Mouse (Mus musculus) midbrain, embryonic 13.5 days (tissue): Measurements from ENCODE around the gene Shroom2. TPM values are rescaled to one million over a fixed set of nuclear protein-coding genes. Genes with fewer than 3 reads are reported as not detected.
"Not testable (repeated sequence)": the region's sequence is repeated elsewhere in the genome, so short reads cannot be mapped to it uniquely, and the experiment has no call there.

ENCODE experiments used
- ATAC-seq: fragments of 200-750 bp; cut with Nextera tagmentation; 2 replicates; pipeline ENCODE4 v1.8.0; 2017; ENCODE audit warnings: mild to moderate bottlenecking, moderate TSS enrichment, moderate library complexity
- H3K27ac ChIP-seq: fragments of 300-500 bp; sonication (generic); 2 replicates; pipeline ENCODE4 v1.5.1; 2015; ENCODE audit warnings: inconsistent platforms, mild to moderate bottlenecking, moderate library complexity
- H3K27me3 ChIP-seq: fragments of 300-500 bp; sonication (generic); 2 replicates; pipeline ENCODE4 v1.6.1; 2015; ENCODE audit warnings: mild to moderate bottlenecking, inconsistent platforms
- H3K36me3 ChIP-seq: fragments of 300-500 bp; sonication (generic); 2 replicates; pipeline ENCODE4 v1.6.1; 2015; ENCODE audit warnings: mild to moderate bottlenecking, inconsistent platforms
- H3K4me1 ChIP-seq: fragments of 300-500 bp; sonication (generic); replicated peaks from 2 replicates; pipeline ENCODE4 v1.6.1; 2015; ENCODE audit warnings: inconsistent platforms
- H3K4me2 ChIP-seq: fragments of 300-500 bp; sonication (generic); replicated peaks from 2 replicates; pipeline ENCODE4 v1.6.1; 2015; ENCODE audit warnings: moderate library complexity, mild to moderate bottlenecking, inconsistent platforms
- H3K4me3 ChIP-seq: fragments of 300-500 bp; sonication (generic); replicated peaks from 2 replicates; pipeline ENCODE4 v1.5.1; 2015; ENCODE audit warnings: mild to moderate bottlenecking, inconsistent platforms
- H3K9ac ChIP-seq: fragments of 300-500 bp; sonication (generic); replicated peaks from 2 replicates; pipeline ENCODE4 v1.6.1; 2015; ENCODE audit warnings: mild to moderate bottlenecking, inconsistent platforms
- H3K9me3 ChIP-seq: fragments of 300-500 bp; sonication (generic); 2 replicates; pipeline ENCODE4 v1.6.1; 2016; ENCODE audit warnings: mild to moderate bottlenecking, inconsistent platforms
- WGBS: fragments of 180-500 bp; shearing (Covaris S2); methylation state at CpG from one replicate; pipeline ENCODE4 v1.1.7; 2015; 5-methylcytosine and 5-hydroxymethylcytosine counted together
- polyA plus RNA-seq: library from polyadenylated mRNA; unstranded; fragments of >200 nt; fragmentation: Nextera tagmentation; extraction: Ambion mirVana; gene quantifications from 2 replicates; pipeline ENCODE4 v1.2.1, GENCODE M21; 2015

Gene Shroom2
- polyA plus RNA-seq, 1 experiment from 2014 or later: 47.2 TPM

DNA sequence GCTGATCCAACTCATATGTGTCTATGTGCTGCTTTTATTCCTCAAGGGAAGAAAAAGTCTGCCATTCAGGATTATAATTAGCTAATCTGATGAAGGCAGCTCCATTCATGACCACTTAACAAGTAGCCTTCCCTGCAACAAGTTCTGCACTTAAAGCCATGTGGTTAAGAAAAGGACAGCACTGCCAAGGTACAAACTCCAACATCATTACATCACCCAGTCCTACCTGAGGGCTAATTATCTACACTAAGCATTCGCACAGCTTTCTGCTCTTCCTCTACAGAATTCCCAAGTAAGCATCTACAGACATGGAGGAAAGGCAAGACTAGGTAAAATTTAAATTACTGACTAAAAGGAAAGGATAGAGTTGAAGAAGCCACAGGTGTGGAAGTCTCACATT, 13.4 kb downstream of the Shroom2 start:
- ATAC-seq: no peak

DNA sequence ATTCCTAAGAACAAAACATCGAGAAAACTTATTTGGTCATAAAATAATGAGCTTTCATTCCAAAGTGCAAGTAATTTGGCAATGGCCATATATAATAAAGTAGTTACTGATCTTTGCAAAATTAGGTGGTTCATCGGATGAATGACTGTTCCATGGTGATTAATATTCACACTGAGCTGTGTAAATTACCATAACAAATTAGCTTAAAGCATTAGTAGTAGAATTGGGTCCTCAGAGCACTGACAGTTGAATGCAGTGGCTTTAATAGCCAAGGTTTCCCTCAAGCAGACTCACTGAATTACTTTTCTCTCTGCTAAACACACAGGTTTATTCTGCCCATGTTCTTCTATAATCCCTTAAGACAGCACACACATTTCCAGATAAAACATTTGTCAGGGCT, 23.3 kb downstream of the Shroom2 start:
- WGBS: 72% methylated on average over 2 of the region's 2 CpGs
- Histone ChIP-seq H3K4me1 (no peaks in the 10 kb centered on the region), H3K27ac (no peak overlapping the region), H3K4me2 (no peak overlapping the region), H3K27me3 (peaks cover 47% of the 10 kb centered on the region), H3K9ac (no peak overlapping the region), H3K36me3 (no peaks in the 10 kb centered on the region), H3K9me3 (no peaks in the 10 kb centered on the region), H3K4me3 (no peak overlapping the region)
- no peak for ATAC-seq

More for the DNA sequence above, 13.4 kb downstream of the Shroom2 start:
- Histone ChIP-seq H3K36me3 (no peaks in the 10 kb centered on the region), H3K9me3 (no peaks in the 10 kb centered on the region), H3K9ac (no peak overlapping the region), H3K4me2 (no peak overlapping the region), H3K27me3 (peaks cover 4% of the 10 kb centered on the region; the same call in 1 of the 2 replicates), H3K4me1 (no peaks in the 10 kb centered on the region), H3K4me3 (no peak overlapping the region), H3K27ac (no peak overlapping the region)
- WGBS: 97% methylated on average over 1 of the region's 1 CpGs

DNA sequence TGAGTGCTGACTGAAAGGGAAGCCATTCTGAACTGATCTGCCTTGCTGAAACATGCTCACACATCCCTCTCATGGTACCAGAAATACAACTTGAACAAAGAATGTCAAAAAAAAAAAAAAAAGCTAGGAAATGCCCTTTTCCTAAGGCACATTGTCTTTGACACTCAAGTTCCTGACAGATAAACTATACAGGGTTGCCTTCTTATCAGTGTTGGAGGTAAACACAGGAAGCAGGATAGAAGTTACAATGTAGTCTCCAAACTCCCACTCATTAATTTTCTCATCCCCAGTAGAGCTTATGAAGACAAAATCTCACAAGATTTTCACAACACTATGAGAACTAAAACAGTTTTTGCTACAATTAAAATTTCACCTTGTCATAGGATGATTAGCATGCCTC, 25.6 kb downstream of the Shroom2 start:
- ATAC-seq: no peak
- no peak overlapping the region for H3K9ac ChIP-seq
- H3K4me1 ChIP-seq: no peaks in the 10 kb centered on the region
- H3K27ac ChIP-seq: no peak overlapping the region
- no peaks in the 10 kb centered on the region for H3K9me3 ChIP-seq
- H3K36me3 ChIP-seq: no peaks in the 10 kb centered on the region
- no peak overlapping the region for H3K4me2 ChIP-seq
- no peak overlapping the region for H3K4me3 ChIP-seq
- H3K27me3 ChIP-seq: peaks cover 59% of the 10 kb centered on the region

DNA sequence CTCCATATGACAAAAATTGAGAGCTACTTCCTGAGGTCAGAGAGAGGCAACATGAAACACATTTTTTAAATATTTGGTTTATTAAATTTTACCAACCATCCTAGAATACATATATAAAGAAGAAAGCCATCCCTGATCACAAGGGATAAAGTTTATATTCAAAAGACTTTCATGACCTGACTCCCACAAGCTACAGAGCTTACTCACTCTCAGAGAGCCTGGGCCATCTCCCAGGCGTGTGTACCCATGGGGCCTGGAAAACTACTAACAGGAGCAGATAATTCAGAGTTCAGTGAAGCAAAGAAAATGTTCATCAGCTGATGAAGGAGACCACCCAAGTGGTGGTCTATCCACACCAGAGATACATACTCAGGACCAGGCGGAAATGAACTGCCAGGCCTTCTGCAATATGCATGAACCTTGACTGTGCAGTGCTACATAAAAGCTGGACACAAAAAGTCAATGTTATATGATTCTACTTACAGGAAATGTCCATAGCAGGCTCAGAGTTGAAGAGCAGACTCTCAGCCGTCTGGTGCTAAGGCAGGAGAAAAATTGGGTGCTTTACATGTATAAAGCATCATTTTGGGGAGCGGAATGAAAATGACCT, 30.4 kb downstream of the Shroom2 start:
- WGBS: 78% methylated on average over 4 of the region's 4 CpGs
- no peak for ATAC-seq
- Histone ChIP-seq H3K4me2 (no peak overlapping the region), H3K9me3 (no peaks in the 10 kb centered on the region), H3K4me1 (no peaks in the 10 kb centered on the region), H3K36me3 (no peaks in the 10 kb centered on the region), H3K4me3 (no peak overlapping the region), H3K27me3 (peaks cover 56% of the 10 kb centered on the region), H3K27ac (no peak overlapping the region), H3K9ac (no peak overlapping the region)

DNA sequence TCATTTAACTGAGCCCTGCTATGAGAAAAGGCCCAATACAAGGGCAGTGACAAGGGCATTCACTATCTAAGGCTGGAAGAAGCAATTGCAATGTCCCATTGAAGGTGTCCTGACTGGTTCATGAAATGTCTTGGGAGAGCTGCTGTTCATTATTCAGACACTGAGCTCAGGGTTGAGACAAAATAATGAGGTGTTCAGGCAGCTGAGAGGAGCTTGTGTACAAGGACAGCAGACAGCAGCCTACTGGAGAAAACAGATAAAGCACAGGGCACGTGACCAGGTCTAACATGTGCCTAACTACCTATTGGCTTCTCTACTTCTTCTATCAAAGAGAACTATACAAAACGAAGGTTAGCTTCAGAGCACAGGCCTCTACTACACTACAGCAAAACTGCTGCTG, 31.1 kb downstream of the Shroom2 start:
- H3K9ac ChIP-seq: no peak overlapping the region
- peaks cover 51% of the 10 kb centered on the region; the same call in 1 of the 2 replicates for H3K27me3 ChIP-seq
- no peak for ATAC-seq
- no peaks in the 10 kb centered on the region for H3K9me3 ChIP-seq
- no peaks in the 10 kb centered on the region for H3K36me3 ChIP-seq
- no peak overlapping the region for H3K4me3 ChIP-seq
- no peak overlapping the region for H3K27ac ChIP-seq
- no peak overlapping the region for H3K4me2 ChIP-seq
- H3K4me1 ChIP-seq: no peaks in the 10 kb centered on the region
- WGBS: 69% methylated on average over 2 of the region's 2 CpGs

DNA sequence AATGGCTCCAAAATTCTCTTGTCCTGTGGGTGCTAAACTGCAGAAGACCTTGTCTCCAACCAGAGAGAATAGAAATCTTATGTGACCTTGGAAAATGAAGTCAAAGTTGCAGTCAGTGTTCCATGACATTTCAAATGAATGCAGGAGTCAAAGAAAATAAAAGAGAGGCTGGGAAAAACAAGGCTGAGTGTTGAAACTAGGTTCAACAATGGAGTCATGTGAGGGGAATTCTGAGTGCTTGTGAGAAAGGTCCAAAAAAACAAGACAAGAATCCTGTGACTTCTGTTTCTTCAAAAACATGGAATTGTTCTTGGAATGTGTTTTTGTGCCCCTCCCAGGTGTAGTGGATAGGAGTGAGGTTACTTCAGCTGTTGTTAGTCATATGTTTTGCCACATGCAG, 34.0 kb downstream of the Shroom2 start:
- no peak overlapping the region for H3K4me3 ChIP-seq
- no peaks in the 10 kb centered on the region for H3K9me3 ChIP-seq
- H3K27me3 ChIP-seq: peaks cover 38% of the 10 kb centered on the region; the same call in 1 of the 2 replicates
- H3K4me1 ChIP-seq: no peaks in the 10 kb centered on the region
- no peaks in the 10 kb centered on the region for H3K36me3 ChIP-seq
- H3K27ac ChIP-seq: no peak overlapping the region
- ATAC-seq: no peak
- no peak overlapping the region for H3K9ac ChIP-seq
- no peak overlapping the region for H3K4me2 ChIP-seq

DNA sequence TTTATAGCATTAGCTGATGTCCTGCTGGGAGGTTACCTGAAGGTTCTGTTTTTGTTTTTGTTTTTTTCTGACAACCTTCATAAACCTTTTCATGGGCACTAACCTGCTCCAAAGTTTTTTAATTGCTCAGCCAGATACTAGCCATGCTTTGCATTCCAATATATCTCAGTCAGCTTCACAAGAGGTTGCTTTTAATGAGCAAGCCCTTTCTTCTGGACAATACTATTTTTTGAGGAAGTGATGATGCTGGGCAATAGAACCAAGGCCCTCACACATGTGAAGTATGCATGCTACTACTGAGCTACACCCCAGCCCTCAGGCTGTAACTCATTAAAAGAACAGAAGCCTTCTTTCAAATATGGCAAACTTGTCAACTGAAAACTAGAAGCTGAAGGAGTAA, 52.6 kb downstream of the Shroom2 start:
- H3K9me3 ChIP-seq: no peaks in the 10 kb centered on the region

DNA sequence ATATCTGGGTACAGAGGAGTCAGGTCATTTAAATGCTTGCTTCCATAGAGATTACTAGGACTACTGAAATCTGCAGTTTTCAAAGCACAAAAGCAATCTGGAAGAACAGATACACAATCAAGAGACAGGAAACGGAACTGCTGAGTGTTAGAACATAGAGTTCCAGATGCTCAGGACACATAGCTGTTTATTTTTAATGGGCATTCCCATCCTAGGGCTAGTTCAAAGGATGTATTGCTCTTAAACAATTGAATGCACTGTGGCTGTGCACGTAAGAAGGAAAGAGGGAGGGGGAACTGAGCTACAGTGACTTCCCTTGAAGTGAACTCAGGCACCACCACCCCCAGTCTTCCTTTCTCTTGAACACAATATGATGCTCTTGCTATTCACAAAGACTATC, 58.5 kb downstream of the Shroom2 start:
- 53% methylated on average over 2 of the region's 2 CpGs for WGBS
- H3K27me3 ChIP-seq: peaks cover 18% of the 10 kb centered on the region
- ATAC-seq, H3K4me2 ChIP-seq, H3K9me3 ChIP-seq, H3K9ac ChIP-seq, H3K4me3 ChIP-seq, H3K36me3 ChIP-seq, H3K4me1 ChIP-seq, H3K27ac ChIP-seq: not testable (repeated sequence)

More for the DNA sequence above, 52.6 kb downstream of the Shroom2 start:
- Histone ChIP-seq H3K4me1 (no peaks in the 10 kb centered on the region), H3K36me3 (no peaks in the 10 kb centered on the region), H3K9ac (no peak overlapping the region), H3K27ac (no peak overlapping the region), H3K27me3 (peaks cover 8% of the 10 kb centered on the region; the same call in 1 of the 2 replicates), H3K4me2 (no peak overlapping the region), H3K4me3 (no peak overlapping the region)
- no peak for ATAC-seq

DNA sequence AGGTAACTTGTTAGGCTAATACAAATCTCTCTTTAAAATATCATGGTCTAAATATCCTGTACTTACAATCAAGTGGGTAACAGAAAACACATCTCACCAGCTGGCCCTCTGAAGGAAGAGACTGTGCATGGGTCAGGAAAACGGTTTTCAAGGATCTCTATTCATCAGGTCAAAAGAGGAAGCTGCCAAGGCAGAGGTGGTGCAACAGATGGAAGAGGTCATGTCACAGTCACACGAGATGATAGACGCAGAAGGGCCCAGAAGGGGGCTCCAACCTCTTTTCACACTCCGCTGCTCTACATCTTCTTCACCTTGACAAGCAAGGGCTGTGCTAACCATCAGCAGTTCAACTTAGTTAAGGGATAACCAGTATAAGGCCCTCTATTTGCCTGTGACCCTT, 60.9 kb downstream of the Shroom2 start:
- no peak overlapping the region for H3K27ac ChIP-seq
- no peak overlapping the region for H3K4me3 ChIP-seq
- H3K4me1 ChIP-seq: no peaks in the 10 kb centered on the region
- peaks cover 27% of the 10 kb centered on the region for H3K27me3 ChIP-seq
- no peak for ATAC-seq
- no peaks in the 10 kb centered on the region for H3K9me3 ChIP-seq
- 63% methylated on average over 4 of the region's 4 CpGs for WGBS
- H3K9ac ChIP-seq: no peak overlapping the region
- no peaks in the 10 kb centered on the region for H3K36me3 ChIP-seq
- H3K4me2 ChIP-seq: no peak overlapping the region

DNA sequence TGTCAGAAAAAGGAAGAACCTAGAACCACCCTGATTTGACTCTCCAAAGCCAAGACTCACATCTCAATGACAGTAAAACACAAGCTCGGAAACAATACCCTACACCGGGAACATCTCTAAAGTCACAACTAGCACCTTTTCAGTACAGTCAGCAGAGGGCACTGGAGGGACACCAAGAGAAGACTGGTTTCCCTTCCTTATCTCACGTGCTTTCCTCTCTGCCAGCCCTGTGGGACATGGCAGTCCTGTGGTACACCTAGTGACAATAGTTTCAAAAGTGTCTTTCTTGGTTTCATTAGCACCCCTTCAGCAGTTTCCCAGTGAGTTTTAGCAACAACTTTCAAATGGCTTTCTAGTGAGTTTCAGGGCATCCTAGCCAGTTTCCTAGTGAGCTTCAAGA, 63.9 kb downstream of the Shroom2 start:
- Histone ChIP-seq H3K36me3 (no peaks in the 10 kb centered on the region), H3K4me3 (no peak overlapping the region), H3K9ac (no peak overlapping the region), H3K27ac (no peak overlapping the region), H3K9me3 (no peaks in the 10 kb centered on the region), H3K4me2 (no peak overlapping the region), H3K27me3 (peaks cover 47% of the 10 kb centered on the region), H3K4me1 (no peaks in the 10 kb centered on the region)
- no peak for ATAC-seq
- 28% methylated on average over 3 of the region's 3 CpGs for WGBS

DNA sequence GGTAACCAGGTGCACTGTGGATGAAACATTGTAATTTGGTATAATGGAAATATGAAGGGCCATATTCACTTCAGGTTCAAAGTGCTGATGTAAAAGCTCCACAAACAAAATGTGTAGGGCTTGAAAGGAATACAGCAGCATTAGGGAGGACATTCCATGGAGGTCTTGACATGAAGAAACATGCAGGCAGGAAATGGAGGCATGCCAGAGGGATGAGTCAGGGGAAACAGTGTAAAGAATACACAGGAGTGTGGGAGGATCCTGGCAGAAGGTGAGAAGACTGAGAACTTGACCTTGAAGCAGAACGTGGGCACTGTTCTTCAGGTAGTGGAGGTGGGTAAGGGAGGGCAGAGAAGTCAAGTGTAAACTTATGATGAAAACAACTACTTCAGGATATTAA, 65.6 kb downstream of the Shroom2 start:
- 77% methylated on average over 1 of the region's 1 CpGs for WGBS
- ATAC-seq: no peak
- Histone ChIP-seq H3K4me3 (no peak overlapping the region), H3K27me3 (peaks cover 55% of the 10 kb centered on the region), H3K27ac (no peak overlapping the region), H3K4me2 (no peak overlapping the region), H3K36me3 (no peaks in the 10 kb centered on the region), H3K9ac (no peak overlapping the region), H3K9me3 (no peaks in the 10 kb centered on the region), H3K4me1 (no peaks in the 10 kb centered on the region)

DNA sequence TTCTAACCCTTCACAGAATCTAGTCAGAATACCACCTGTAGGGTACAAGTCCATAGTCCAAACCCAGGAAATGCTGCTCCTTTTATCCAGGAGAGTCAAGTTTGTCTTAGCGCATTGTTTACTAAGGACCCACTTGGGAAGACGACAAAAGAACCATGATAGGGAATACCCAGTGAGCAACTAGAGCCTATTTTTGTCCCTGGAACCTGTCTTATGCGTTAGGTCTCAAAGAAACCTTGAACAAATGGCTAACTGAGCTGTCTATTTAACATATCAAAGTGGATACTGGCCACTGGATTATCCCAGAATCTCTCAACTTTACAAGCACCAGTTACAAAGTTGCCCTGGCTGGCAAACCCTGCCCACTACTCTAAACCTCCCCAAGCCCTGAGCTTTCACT, 67.6 kb downstream of the Shroom2 start:
- no peak overlapping the region for H3K4me3 ChIP-seq
- no peak for ATAC-seq
- no peak overlapping the region for H3K9ac ChIP-seq
- 58% methylated on average over 3 of the region's 3 CpGs for WGBS
- H3K4me1 ChIP-seq: no peaks in the 10 kb centered on the region
- H3K9me3 ChIP-seq: no peaks in the 10 kb centered on the region
- H3K27me3 ChIP-seq: peaks cover 57% of the 10 kb centered on the region
- H3K4me2 ChIP-seq: no peak overlapping the region
- no peaks in the 10 kb centered on the region for H3K36me3 ChIP-seq
- no peak overlapping the region for H3K27ac ChIP-seq

DNA sequence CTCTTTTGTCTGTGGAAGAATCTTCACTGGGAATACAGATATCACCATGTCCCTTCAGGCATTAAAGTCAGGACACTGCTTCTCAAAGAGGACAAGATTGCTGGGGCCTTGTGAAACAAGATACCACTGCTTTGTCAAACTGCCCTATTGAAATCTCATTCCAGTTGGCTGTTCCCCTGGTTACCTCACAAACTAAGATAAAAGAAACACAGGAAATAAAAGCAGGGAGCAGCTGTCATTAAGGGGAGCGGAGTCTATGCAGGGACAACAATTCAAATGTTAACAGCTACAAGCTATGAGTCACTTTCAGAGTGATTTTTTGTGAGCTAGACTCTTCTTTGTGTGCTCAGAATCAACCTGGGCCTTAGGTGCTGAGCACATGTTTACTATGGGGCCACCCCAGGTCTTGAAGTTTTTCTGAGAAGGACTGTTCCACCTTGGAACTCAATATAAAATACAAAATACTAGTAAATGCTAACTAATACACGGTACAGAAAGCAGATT, 78.4 kb downstream of the Shroom2 start:
- peaks cover 26% of the 10 kb centered on the region for H3K27me3 ChIP-seq
- no peak overlapping the region for H3K4me2 ChIP-seq
- no peaks in the 10 kb centered on the region for H3K9me3 ChIP-seq
- H3K9ac ChIP-seq: no peak overlapping the region
- ATAC-seq: no peak
- 35% methylated on average over 2 of the region's 2 CpGs for WGBS
- H3K4me1 ChIP-seq: peaks cover 4% of the 10 kb centered on the region; the same call in 1 of the 2 replicates
- H3K4me3 ChIP-seq: no peak overlapping the region
- no peak overlapping the region for H3K27ac ChIP-seq
- H3K36me3 ChIP-seq: no peaks in the 10 kb centered on the region
